11 mouse cellular contexts compared by ENCODE assay signal in the genomic region with DNA sequence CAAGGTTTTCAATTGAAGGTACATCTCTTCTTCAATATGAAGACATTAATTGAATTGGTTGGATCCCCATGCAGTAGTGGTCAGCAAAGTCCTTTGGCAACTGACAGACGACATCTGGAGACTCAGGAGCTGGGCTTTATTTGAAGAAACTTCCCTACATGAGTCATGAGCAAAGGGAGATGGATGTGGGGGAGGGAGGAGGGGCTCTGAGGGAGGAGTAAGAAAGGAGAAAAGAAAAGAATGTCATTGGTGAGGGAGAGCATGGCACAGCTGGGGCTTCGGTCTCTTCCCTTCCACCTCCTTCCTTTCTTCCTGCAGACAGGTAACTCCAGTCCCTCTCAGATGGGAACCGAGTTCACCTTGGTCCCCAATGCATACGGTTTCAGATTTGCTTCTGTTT.
DNase-seq lines count a peak whose midpoint lies in the region.
"Had no signal": no experiment of that assay in that cellular context is flagged by ENCODE, and none has a peak within 500 bp of the region (broad histone marks: within the 10 kb centered on the region; RNA-seq: fewer than 3 reads in every experiment).

No protein-coding gene starts in this region.

- intact Hi-C loops in heart, postnatal 25 days (cut with DNase I) = loop anchor here (10.0 kb wide), 1 partner anchor 432 kb away; a partner anchor contains a TSS
- intact Hi-C loops in heart, postnatal 10 days (cut with DNase I) = no loop called here

- DNase-seq in heart, adult 18-20 months = peak; percentile 23 to 36
- no peak for DNase-seq in heart, postnatal 25 days (ENCODE audit: low spot score)
- DNase-seq in lung, postnatal 10 days = peak; percentile 25
- no peak for DNase-seq in lung, postnatal 14 days
- DNase-seq in heart, adult 8-10 months (ENCODE audit: low spot score) = peak; percentile 9
- DNase-seq in heart, postnatal 10 days = peak; percentile 24 to 32
- DNase-seq in yolk sac, embryonic 10.5 days (ENCODE audit: low spot score) = no peak
- DNase-seq in embryo, embryonic 10.5 days (ENCODE audit: low spot score) = no peak
- DNase-seq: cerebellum, adult 11 months; cerebellum, adult 8-10 months; gastrocnemius, postnatal 10 days had no signal

Comparison
In these comparisons a context has a peak if more than half of its experiments do, and no peak if none do; other contexts are left out.
1. DNase-seq: peak in heart, adult 18-20 months (2 of 2), lung, postnatal 10 days (single experiment), heart, adult 8-10 months (single experiment) and heart, postnatal 10 days (2 of 2); none in heart, postnatal 25 days (single experiment), lung, postnatal 14 days (single experiment), yolk sac, embryonic 10.5 days (single experiment) and embryo, embryonic 10.5 days (single experiment).